Mouse (Mus musculus) heart, postnatal 25 days (tissue): ENCODE measurements around the gene Eva1c. TPM values are rescaled to one million over a fixed set of nuclear protein-coding genes. Genes with fewer than 3 reads are reported as not detected.

Experiments
- DNase-seq: peaks from one replicate; pipeline ENCODE4 v3.0.0; 2022; ENCODE audit warnings: low spot score
- intact Hi-C: fragments of 180-260 bp; cut with DNase I; formaldehyde crosslinking; loops from one replicate; pipeline ENCODE4 v1.15.1; 2025
- microRNA-seq: library from miRNA; unstranded; fragments of <30 nt; microRNA quantifications from one replicate; pipeline ENCODE4 v1.2.0, GENCODE M21; 2022
- total RNA-seq, 2 experiments: library from RNA; stranded (reverse); gene quantifications; 2 replicates each; pipeline ENCODE4 v1.2.3; 2021

The Eva1c gene
- total RNA-seq, 2 experiments from 2014 or later = 0.89 to 1.4 TPM

DNA sequence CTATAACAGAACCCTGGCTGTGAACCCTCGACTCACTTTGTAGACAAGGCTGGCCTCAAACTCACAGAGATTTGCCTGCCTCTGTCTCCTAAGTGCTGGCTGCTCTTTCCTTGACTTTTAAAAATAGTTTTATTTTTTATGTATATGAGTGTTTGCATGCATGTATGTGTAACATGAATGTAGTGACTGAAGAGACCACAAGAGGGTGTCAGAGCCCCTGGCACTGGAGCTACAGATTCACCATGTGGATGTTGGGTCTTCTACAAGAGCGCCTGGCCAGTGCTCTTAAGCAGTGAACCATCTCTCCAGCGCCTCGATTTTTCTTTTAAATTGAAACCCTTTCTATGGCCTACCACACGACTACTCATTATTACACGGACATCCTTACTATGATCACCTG is 127.3 kb downstream of the Eva1c start:
- intact Hi-C loops = no loop called here
- no peak for DNase-seq

Small RNA genes lying within 50 kb of the gene (microRNA-seq; reads per million reads assigned to microRNA genes)
- gene Gm22933 = not detected

Other genes with a start within 250 kb of the Eva1c start
- gene Mis18a, start 99.3 kb upstream of the Eva1c start, total RNA-seq = 1 to 10 TPM; 3.0 to 3.9 TPM
- gene Mrap, start 88.5 kb upstream of the Eva1c start, total RNA-seq = 10 to 100 TPM; 15.3 to 16.3 TPM
- gene Urb1, start 16.3 kb upstream of the Eva1c start, total RNA-seq = 1 to 10 TPM; 5.7 to 6.3 TPM
- gene Cfap298, start 108.4 kb downstream of the Eva1c start, total RNA-seq = 10 to 100 TPM; 20.8 to 23.3 TPM
- gene Synj1, start 184.6 kb downstream of the Eva1c start, total RNA-seq = 10 to 100 TPM; 27.6 to 29.5 TPM
- 10 to 100 TPM; 15.7 to 16.0 TPM for gene Paxbp1, start 217.8 kb downstream of the Eva1c start, total RNA-seq